Mouse (Mus musculus) neural tube, embryonic 11.5 days (tissue): ENCODE results near the gene Mfsd12. TPM values are rescaled to one million over a fixed set of nuclear protein-coding genes. Genes with fewer than 3 reads are reported as not detected.
A peak's percentile ranks its signal among the peaks of the same experiment; 100 is the strongest.

Source experiments
- ATAC-seq: fragments of 200-750 bp; cut with Nextera tagmentation; 2 replicates; pipeline ENCODE4 v1.8.0; 2017; ENCODE audit warnings: moderate number of reproducible peaks, mild to moderate bottlenecking, moderate TSS enrichment, moderate library complexity; ENCODE audit not compliant: insufficient read depth, low FRiP score, low TSS enrichment
- DNase-seq: peaks from one replicate; pipeline ENCODE4 v3.0.0-alpha.2; 2015; ENCODE audit warnings: low spot score
- H3K27ac ChIP-seq: fragments of 300-500 bp; sonication (generic); 2 replicates; pipeline ENCODE4 v1.5.1; 2014; ENCODE audit warnings: low read depth, mild to moderate bottlenecking, low read length
- H3K27me3 ChIP-seq: fragments of 300-500 bp; sonication (generic); 2 replicates; pipeline ENCODE4 v1.6.1; 2014; ENCODE audit warnings: mild to moderate bottlenecking, low read length, mixed read lengths; ENCODE audit not compliant: control insufficient read depth, insufficient read depth
- H3K36me3 ChIP-seq: fragments of 300-500 bp; sonication (generic); 2 replicates; pipeline ENCODE4 v1.6.1; 2014; ENCODE audit warnings: mild to moderate bottlenecking, low read length, moderate library complexity, mixed read lengths; ENCODE audit not compliant: control insufficient read depth, insufficient read depth
- H3K4me1 ChIP-seq: fragments of 300-500 bp; sonication (generic); 2 replicates; pipeline ENCODE4 v1.6.1; 2014; ENCODE audit warnings: low read length, mixed read lengths; ENCODE audit not compliant: control insufficient read depth, insufficient read depth
- H3K4me2 ChIP-seq: fragments of 300-500 bp; sonication (generic); 2 replicates; pipeline ENCODE4 v1.6.1; 2014; ENCODE audit warnings: low read depth, mild to moderate bottlenecking, moderate library complexity
- H3K4me3 ChIP-seq: fragments of 300-500 bp; sonication (generic); 2 replicates; pipeline ENCODE4 v1.5.1; 2014; ENCODE audit warnings: low read depth, low read length
- H3K9ac ChIP-seq: fragments of 300-500 bp; sonication (generic); 2 replicates; pipeline ENCODE4 v1.6.1; 2014; ENCODE audit warnings: mild to moderate bottlenecking, low read length
- H3K9me3 ChIP-seq: fragments of 300-500 bp; sonication (generic); 2 replicates; pipeline ENCODE4 v1.6.1; 2016; ENCODE audit warnings: low read length; ENCODE audit not compliant: control insufficient read depth
- WGBS: fragments of 180-500 bp; shearing (Covaris S2); extraction: QIAGEN DNeasy Blood & Tissue Kit; methylation state at CpG from one replicate; pipeline ENCODE4 v1.1.7; 2014; 5-methylcytosine and 5-hydroxymethylcytosine counted together
- polyA plus RNA-seq: library from polyadenylated mRNA; unstranded; fragments of >200 nt; fragmentation: Nextera tagmentation; extraction: Ambion mirVana; gene quantifications from 2 replicates; pipeline ENCODE4 v1.2.1, GENCODE M21; 2014

Mfsd12 gene
- polyA plus RNA-seq, 1 experiment from 2014 or later: 5.3 TPM

DNA sequence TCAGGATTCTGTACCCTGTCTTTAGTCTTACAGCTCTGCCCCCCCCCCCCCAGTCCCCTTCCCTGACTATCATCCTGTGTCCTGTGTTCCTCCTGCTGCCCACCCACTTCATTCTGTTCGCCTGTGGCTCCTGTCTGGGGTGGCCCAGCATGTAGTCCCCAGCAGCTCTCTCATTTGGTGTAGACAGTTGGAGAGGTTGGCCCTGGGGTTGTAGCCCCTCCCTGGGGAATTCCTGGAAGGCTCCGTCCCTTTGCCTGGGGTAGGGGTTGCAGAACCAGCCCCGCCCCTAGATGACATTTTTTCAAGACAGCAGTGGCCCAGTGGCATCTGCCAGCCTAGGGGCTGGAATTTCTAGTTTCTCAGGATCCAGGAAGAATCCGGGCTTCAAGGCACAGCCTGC lies 918 bp downstream of the Mfsd12 start:
- H3K9ac ChIP-seq: peak overlapping the region; percentile 80
- no peak for DNase-seq

DNA sequence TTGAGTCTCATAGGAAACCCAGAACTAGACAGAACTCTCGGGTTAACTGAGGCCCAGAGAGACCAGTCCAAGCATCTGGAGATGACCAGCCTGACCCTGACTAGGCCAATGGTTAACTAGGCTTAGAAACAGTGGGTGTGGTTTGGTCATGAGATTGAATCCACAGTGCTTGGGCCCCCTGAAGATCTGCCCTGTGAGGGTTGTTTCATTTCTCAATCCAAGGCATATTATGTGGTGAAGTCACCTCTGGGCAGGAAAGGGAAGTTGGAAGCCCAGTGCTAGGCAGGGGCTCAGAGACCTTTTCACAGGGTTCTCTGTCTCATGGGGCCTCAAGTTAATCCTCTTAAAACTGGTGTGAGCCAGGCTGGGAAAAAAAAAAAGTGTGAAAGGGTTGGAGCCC lies 1.6 kb downstream of the Mfsd12 start:
- H3K27me3 ChIP-seq: peaks cover 3% of the 10 kb centered on the region
- 62% methylated on average over 1 of the region's 1 CpGs for WGBS
- peaks cover 25% of the 10 kb centered on the region for H3K4me1 ChIP-seq
- no peak overlapping the region for H3K4me3 ChIP-seq
- H3K4me2 ChIP-seq: peak overlapping the region; percentile 99; the same call in 1 of the 2 replicates
- no peak overlapping the region; the same call in 1 of the 2 replicates for H3K9ac ChIP-seq
- H3K36me3 ChIP-seq: no peaks in the 10 kb centered on the region
- H3K27ac ChIP-seq: no peak overlapping the region
- ATAC-seq (no peak), DNase-seq (no peak)
- no peaks in the 10 kb centered on the region for H3K9me3 ChIP-seq

More for the DNA sequence above, 918 bp downstream of the Mfsd12 start:
- Histone ChIP-seq H3K4me2 (peak overlapping the region; percentile 99), H3K9me3 (no peaks in the 10 kb centered on the region), H3K4me1 (peaks cover 18% of the 10 kb centered on the region), H3K4me3 (peak overlapping the region; percentile 67), H3K27me3 (no peaks in the 10 kb centered on the region), H3K36me3 (no peaks in the 10 kb centered on the region), H3K27ac (no peak overlapping the region)
- ATAC-seq: no peak
- 37% methylated on average over 4 of the region's 4 CpGs for WGBS

DNA sequence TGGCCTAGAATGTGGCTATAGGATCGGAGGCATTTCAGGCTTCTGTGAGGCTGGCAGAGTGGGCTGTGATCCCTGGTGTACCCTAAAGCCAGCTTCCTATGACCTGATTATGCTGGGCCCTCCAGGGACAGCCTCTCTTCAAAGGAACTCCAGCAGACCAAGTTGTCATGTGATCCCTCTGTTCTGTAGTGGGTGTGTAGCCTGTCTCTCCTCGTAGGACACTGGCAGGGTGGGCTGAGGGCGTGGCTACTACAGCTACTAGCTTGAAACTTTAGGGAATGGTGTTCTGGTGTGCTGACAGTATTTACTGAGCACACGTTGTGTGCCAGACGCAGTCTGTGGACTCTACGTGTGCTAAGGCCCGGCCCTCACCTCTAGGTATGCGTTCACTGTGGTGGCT lies 3.4 kb downstream of the Mfsd12 start:
- WGBS: 75% methylated on average over 8 of the region's 8 CpGs
- Histone ChIP-seq H3K4me3 (no peak overlapping the region), H3K9me3 (no peaks in the 10 kb centered on the region), H3K27me3 (peaks cover 15% of the 10 kb centered on the region), H3K27ac (no peak overlapping the region), H3K36me3 (no peaks in the 10 kb centered on the region), H3K9ac (no peak overlapping the region), H3K4me1 (peaks cover 43% of the 10 kb centered on the region), H3K4me2 (no peak overlapping the region)
- DNase-seq (no peak), ATAC-seq (no peak)

DNA sequence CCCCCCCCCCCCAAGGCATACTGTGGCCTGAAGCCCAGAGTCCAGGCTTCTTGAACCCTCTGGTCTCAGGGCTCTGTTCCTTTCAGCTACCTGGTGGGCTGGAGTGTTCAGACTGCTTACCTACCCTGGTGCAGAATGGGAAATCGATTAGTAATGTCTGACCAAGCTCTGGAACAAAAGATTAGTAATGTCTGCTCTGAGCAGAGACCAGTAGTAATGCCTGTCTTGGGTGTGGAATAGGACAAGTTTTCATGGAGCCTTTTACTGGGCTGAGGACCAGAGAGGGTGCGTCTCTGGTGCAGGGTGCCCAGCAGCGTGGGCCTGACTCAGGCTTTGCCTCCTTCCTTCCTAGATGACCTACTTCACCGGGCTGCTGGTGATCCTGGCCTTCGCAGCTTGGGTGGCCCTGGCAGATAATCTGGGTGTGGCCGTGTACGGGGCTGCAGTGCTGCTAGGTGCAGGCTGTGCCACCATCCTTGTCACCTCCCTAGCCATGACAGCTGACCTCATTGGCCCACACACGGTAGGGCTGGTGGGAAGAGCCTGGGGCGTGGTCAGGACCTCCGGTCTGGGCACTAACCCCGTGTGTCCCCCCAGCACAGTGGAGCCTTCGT lies 5.2 kb downstream of the Mfsd12 start:
- WGBS: 80% methylated on average over 12 of the region's 12 CpGs
- no peaks in the 10 kb centered on the region for H3K9me3 ChIP-seq
- peaks cover 10% of the 10 kb centered on the region for H3K36me3 ChIP-seq
- no peak overlapping the region for H3K4me2 ChIP-seq
- H3K9ac ChIP-seq: no peak overlapping the region
- no peak for DNase-seq
- no peak for ATAC-seq
- no peak overlapping the region for H3K27ac ChIP-seq
- H3K4me1 ChIP-seq: peaks cover 46% of the 10 kb centered on the region
- H3K27me3 ChIP-seq: peaks cover 15% of the 10 kb centered on the region
- no peak overlapping the region for H3K4me3 ChIP-seq

DNA sequence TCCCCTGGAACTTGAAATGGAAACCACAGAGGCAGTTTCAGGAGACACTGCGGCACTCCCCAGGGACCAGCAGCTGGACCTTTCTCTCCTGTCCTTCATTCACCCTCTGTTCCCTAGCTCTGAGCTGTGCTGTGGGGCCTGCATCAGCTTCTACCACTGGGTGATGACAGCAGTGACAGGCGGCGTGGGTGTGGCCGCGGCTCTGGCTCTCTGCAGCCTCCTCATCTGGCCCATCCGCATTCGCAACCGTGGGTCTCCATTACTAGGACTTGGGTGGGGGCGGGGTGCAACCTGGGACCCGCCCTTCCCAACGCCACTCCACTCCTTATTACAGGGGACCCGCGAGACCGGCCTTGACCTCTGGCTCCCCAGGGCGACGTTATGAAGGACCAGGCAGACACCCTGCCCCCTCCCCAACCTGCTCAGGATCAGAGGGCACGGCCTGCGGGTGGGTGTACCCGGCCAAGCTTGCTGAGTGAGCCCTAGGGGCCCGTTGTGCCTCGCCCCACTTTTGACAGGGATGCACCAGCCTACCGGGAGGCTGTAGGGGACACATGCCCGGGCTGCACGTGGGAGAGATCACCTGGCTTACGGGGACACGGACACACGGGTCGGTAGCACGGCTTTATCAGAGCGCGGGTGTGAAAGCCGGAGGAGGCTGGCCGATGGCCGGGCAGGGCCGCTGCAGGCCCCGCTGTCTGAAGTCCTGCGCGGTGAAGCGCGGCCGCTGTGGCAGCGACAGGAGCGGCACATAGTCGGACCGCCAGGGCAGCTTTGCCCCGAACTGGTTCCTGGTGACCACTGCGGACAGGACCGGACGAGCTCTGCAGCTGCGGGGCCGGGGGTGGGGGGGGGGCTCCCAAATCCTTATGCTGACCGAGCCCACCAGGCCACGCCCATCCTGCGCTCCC lies 6.4 kb downstream of the Mfsd12 start:
- H3K4me2 ChIP-seq: peak overlapping the region; percentile 50
- H3K27ac ChIP-seq: no peak overlapping the region
- ATAC-seq: no peak
- H3K4me3 ChIP-seq: peak overlapping the region; percentile 21
- WGBS: 7% methylated on average over 54 of the region's 54 CpGs
- peaks cover 15% of the 10 kb centered on the region for H3K27me3 ChIP-seq
- H3K4me1 ChIP-seq: peaks cover 34% of the 10 kb centered on the region
- peak overlapping the region; percentile 37 for H3K9ac ChIP-seq
- H3K9me3 ChIP-seq: no peaks in the 10 kb centered on the region
- DNase-seq: peak; percentile 31
- peaks cover 20% of the 10 kb centered on the region for H3K36me3 ChIP-seq

DNA sequence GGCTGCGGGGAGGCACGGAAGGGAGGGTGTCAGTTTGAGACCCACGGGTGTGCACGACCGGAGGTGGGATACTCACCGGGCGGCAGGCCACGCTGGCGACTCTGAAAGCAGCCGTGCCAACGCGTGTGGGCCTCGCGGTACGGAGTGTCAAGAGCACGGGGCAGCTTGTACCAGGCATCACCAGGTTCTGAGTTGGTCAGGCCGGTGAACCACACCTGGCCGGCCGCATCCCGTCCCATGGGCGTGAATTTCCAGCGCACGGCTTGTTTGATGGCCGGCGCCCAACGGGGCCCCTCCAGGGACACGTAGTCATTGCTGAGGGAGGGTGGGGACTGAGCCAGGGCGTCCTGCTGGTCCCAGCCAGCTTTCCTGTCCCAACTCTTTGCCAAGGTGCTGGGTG lies 7.4 kb downstream of the Mfsd12 start:
- 12% methylated on average over 27 of the region's 28 CpGs for WGBS
- Histone ChIP-seq H3K9me3 (no peaks in the 10 kb centered on the region), H3K36me3 (peaks cover 22% of the 10 kb centered on the region), H3K4me1 (peaks cover 30% of the 10 kb centered on the region), H3K9ac (peak overlapping the region; percentile 37; the same call in 1 of the 2 replicates), H3K27ac (no peak overlapping the region), H3K4me2 (peak overlapping the region; percentile 50), H3K4me3 (peak overlapping the region; percentile 15), H3K27me3 (peaks cover 15% of the 10 kb centered on the region)
- DNase-seq (no peak), ATAC-seq (0 out of 2 replicates have a peak, but pooled peaks have one; percentile 6)

DNA sequence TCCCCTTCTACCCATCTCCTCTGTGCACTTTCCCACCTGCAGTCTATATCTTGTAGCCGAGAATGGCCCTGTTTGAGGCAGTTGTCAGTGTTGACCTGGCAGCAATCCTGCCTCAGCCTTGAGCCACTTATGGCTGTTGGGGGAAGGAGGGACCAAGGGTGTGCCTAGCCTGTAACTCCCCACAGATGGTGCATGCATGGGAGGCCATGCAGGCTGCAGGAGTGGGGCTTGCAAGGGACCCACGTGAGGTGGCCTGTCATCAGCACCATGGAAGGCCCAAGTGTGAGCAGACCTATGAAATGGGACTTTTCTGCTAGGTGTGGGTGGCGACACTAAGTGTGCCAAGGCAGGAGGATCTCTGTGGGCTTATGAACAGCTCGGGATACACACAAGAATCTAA lies 7.8 kb downstream of the Mfsd12 start:
- H3K4me1 ChIP-seq: peaks cover 30% of the 10 kb centered on the region
- H3K36me3 ChIP-seq: peaks cover 26% of the 10 kb centered on the region
- DNase-seq: no peak
- no peak for ATAC-seq
- H3K9ac ChIP-seq: no peak overlapping the region
- H3K4me3 ChIP-seq: no peak overlapping the region
- no peak overlapping the region for H3K27ac ChIP-seq
- no peak overlapping the region for H3K4me2 ChIP-seq
- WGBS: 43% methylated on average over 4 of the region's 4 CpGs
- H3K27me3 ChIP-seq: peaks cover 15% of the 10 kb centered on the region
- H3K9me3 ChIP-seq: no peaks in the 10 kb centered on the region

DNA sequence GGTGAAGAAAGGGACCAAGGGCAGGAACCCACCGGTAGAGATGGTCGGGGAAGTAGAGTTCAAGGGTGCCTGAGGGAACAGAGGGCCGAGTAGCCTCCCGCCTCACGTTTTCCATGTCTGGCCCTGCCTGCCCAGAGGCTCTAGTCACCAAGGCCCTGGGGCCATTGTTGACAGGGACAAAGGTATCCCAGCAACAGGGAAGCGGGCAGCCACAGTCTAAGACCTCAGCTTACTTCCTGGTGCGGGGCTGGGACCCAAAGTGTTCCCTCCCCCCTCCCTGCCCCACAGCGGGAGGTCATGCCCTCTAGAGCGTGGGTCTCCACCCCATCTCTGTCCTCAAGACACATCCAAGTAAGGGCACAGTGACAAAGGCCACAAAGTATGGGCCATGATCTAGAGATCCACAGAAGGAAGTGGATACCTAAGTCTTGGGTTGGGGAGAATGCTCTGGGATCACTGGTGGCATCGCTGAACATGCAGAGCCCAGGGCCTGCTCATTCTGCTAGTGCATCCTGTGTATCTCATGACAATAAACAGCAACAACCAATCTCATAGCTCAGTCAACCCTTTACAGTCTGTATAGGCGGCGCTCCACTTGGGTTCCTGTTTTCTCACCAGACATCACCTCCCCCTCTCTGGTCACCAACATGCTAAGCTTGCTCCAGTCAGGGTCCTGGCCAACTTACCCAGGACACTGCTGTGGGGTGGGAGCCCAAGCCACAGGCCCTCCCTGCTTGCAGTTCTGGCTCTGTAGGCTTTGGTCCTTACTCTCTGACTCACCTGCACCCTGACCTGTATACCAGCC lies 8.6 kb downstream of the Mfsd12 start, which contains the start of gene 4930404N11Rik:
Gene 4930404N11Rik, minus strand, starts transcription at position 145 of the 805 bp plus-strand sequence.
- Histone ChIP-seq H3K9ac (peak within 1 kb of the TSS; percentile 37; the same call in 1 of the 2 replicates), H3K9me3 (no peaks in the 10 kb centered on the region), H3K27ac (no peak within 1 kb of the TSS; the same call in 1 of the 2 replicates), H3K4me1 (peaks cover 30% of the 10 kb centered on the region), H3K36me3 (peaks cover 31% of the 10 kb centered on the region), H3K4me2 (peak within 1 kb of the TSS; percentile 50), H3K4me3 (peak within 1 kb of the TSS; percentile 15), H3K27me3 (peaks cover 15% of the 10 kb centered on the region)
- 26% methylated on average over 12 of the region's 12 CpGs for WGBS
- peak; percentile 67 for DNase-seq
- ATAC-seq: no peak
